Mouse (Mus musculus) right cerebral cortex, postnatal 14 days (tissue): ENCODE measurements at regions not wholly inside any gene's neighbourhood (a gene's known extent, or its start where the extent isn't known, plus 50 kb on each side); places are given as distances from the start of the nearest gene placed in this dataset.
"Not testable (repeated sequence)": the region's sequence is repeated elsewhere in the genome, so short reads cannot be mapped to it uniquely, and the experiment has no call there.

ENCODE experiments used
- DNase-seq: peaks from one replicate; pipeline ENCODE4 v3.0.0; 2022

GRCm38 (mm10) chr16:86318898-86319297, 417.3 kb upstream of the Adamts5 start:
- no peak for DNase-seq

DNA sequence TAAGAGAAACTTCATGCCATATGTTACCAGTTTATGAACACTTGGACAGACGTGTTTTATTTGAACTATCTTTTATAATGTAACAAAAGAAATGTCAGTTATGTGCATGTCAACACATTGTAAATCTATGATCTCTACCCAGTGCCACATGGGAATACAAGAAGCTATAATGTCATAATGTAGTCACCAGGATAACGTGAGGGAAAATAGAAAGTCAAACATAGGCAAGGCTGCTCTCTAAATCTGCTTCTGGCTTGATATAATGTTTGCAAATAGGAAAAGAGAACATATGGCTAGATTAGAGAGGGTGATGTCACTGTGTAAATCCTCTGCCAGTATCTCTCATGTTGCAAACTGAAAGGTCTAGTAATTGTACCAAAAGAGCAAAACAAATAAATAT, 408.1 kb upstream of the Adamts5 start:
- no peak for DNase-seq

DNA sequence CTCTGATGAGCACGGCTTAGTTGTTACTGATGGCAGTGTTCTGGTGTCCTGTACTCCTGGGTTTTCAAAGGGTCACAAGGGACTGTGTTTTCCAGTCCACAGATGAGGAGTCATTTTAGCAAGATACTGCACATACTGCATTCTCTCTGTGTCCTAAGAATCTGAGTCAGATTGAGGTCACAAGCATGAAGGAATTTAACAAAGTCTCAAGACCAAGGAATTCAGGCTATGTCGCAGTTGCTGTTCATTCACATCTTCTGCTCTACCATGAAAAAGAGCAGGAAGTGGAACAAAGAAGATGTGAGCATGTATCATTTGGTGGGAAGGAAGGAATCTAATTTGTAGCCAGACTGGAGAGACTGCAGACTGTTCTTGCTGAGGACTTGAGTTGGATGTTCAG, 402.2 kb upstream of the Adamts5 start:
- no peak for DNase-seq

DNA sequence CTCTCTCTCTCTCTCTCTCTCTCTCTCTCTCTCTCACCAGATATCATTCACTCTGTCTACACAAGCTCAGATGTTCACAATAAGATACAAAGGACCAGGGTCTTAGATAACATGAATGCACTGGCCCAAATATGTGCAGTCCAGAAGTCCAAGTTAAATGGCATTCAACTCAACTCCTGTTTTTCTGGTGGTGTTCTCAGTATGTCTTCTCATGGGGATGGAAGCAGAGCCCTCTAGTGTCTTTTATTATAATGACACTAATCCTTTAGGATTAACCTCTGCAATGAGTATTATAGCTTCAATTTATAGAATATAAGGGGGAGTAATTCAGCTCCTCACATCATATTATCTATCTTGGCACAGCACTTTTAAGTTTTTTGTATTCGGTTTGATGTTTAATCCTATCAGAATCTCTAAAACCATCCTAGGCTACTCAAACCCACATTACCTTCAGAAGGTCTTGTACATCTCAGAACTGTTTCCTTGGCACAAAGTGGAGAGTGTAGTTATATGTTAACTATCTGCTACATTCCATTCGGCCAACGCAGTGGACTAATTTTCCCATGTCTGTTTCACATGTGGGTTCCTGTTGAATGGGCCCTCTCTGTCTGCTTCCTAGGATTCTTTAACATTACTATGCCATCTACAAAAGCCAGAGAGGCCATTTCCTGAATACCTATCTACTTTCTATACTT, 401.0 kb upstream of the Adamts5 start:
- DNase-seq, result no peak

DNA sequence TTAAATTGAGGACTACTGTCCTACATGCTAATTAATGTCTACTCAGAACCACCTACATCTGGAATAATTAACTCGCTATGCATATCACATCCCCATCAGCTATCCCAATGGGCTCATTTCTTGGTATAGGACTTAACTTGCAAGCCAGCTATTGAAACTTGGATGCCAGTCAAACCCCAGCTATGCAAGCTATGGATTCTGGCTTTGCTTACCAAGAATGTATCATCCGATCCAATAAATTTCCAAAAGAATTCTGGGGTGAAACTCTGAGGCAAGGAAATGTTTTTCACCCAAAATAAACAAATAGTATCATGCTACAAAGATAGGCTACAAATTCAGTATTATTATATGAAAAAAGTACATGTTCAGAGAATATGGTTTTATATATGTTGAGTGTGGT, 392.8 kb upstream of the Adamts5 start:
- no peak for DNase-seq

DNA sequence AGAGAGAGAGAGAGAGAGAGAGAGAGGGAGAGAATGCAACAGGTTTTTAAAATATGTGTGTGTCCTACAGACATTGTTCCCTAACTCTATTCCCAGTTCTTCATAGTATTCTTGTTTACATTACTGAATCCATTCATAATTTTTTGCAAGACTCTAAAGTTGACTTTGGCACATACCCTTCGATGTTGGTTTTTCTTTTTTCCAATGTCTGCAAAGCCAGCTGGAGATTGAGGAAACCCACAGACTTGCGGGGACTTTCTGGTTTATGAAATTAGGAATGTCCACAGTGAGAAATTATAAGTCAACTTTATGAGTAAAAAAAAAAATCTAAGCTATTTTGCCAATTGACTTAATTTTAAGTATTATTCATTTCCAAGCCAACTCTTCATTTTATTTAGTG, 379.7 kb upstream of the Adamts5 start:
- no peak for DNase-seq

- DNase-seq, result no peak
Observed at GRCm38 (mm10) chr16:86277031-86277430, 375.4 kb upstream of the Adamts5 start.

GRCm38 (mm10) chr16:86261612-86262011, 360.0 kb upstream of the Adamts5 start:
- DNase-seq, result no peak

DNA sequence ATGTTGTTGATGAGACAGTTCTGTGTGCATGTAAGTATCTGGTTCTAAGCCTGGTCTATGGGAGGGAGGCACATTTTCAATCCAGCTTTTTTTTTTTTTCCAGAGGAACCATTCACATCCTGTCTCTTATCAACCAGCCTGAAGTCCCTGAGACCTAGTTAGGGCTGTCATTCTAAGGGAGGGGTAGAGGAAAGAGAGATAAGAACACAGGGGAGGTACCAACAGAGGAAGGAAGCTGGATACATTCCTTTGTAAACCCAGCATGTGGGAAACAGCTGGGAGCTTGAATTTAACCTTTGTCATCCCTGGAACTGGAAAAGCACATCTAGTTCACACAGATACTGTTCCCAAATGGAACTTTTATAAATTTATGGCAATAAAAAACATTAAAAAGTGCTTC, 351.0 kb upstream of the Adamts5 start:
- no peak for DNase-seq

GRCm38 (mm10) chr16:86250021-86250420, 348.4 kb upstream of the Adamts5 start:
- no peak for DNase-seq

GRCm38 (mm10) chr16:86244191-86244590, 342.6 kb upstream of the Adamts5 start:
- no peak for DNase-seq

DNA sequence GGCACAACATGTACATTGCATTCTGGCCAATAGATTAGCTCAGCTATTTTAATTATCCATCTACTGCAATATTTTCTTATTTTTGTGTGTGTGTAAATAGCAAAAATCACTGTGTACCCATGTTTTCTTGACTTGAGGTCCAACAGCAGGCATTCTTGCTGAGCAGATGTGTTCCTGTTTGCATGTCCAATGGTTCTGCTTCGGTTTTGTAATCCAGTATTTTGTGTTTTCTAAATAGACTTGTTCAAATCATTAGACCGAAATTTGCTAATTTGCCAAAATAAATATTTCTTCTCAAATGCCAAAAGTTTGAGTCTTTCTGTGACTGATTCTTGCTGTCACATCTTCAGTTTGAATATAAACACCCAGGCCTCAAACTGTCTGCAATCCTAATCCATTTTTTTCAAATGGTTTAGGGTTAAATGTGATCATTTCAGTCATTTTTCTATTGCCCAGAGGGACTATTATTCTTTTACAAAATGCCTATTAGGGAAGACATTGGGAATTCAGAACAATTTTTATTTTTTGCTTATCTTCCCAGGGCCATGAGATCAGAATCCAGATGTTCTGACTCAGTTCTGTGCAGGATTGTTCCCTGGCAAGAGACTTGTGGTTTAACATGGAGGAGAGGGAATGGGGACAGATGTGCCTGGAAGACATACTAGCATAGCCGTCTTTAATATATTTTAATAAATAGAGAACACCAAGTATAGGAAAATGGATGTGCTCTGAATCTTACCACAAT, 341.3 kb upstream of the Adamts5 start:
- no peak for DNase-seq

GRCm38 (mm10) chr16:86222997-86223396, 321.4 kb upstream of the Adamts5 start:
- DNase-seq, result no peak

- DNase-seq, result no peak
Observed at GRCm38 (mm10) chr16:86210547-86210946, 308.9 kb upstream of the Adamts5 start.

- no peak for DNase-seq
Observed at GRCm38 (mm10) chr16:86209319-86209718, 307.7 kb upstream of the Adamts5 start.

- DNase-seq, result no peak
Observed at GRCm38 (mm10) chr16:86189874-86190273, 288.2 kb upstream of the Adamts5 start.

GRCm38 (mm10) chr16:86188966-86189365, 287.3 kb upstream of the Adamts5 start:
- DNase-seq, result no peak

GRCm38 (mm10) chr16:86187609-86188008, 286.0 kb upstream of the Adamts5 start:
- DNase-seq, result not testable (repeated sequence)

- no peak for DNase-seq
Observed at GRCm38 (mm10) chr16:86159021-86159815, 257.6 kb upstream of the Adamts5 start.

DNA sequence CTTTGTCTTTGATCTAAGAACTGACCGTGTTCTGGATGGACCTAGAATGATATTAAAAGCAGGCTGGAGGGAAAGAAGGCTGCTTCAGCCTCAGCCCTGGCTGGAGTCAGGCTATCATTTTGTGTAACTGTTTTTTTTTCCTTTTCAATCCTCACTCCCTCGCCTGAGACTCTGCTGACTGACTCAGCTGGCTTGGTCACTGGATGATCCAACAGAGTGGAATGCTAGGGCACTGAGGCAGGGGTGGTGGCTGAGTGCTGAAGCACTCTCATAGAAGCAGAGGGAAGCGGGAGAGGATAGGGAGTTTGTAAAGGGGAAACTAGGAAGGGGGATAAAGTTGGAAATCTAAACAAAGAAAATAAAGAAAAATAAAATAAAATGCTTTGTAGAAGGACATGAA, 236.5 kb upstream of the Adamts5 start:
- DNase-seq, result no peak

- no peak for DNase-seq
Observed at GRCm38 (mm10) chr16:86136169-86136568, 234.5 kb upstream of the Adamts5 start.

DNA sequence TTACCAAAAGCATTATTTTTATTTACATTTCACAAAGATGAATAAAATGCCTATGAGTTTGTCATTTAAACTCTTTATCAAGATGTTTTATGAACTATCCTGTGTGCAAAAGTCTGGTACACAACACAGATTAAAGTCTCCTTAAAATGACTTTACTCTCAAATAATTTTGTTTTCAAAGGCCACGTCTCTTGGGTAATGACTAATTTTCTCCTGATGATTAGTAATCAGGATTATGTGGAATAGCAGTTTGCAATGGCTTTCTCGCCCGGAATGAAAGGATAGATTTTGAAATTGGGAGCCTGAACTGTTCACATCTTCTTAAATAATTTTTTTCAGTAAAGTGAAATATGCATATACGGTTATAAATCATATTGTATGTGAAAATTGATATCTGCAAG, 225.8 kb upstream of the Adamts5 start:
- no peak for DNase-seq

DNA sequence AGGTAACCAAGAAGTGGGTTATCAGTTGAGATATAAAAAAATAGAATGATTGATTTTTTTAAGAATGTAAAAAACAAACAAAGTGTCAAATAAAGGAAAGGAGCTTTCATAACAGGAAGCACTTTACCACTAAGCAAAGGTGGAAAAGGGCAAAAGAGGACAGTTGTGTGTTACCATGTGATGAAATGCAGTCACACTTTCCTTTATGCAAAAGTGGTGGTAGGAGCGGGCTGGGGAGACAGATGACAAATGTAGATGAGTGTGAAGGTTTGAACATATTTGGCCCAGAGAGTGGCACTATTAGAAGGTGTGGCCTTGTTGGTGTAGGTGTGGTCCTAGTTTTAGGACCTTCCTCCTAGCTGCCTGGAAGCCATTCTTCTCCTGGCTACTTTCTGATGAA, 222.6 kb upstream of the Adamts5 start:
- no peak for DNase-seq

GRCm38 (mm10) chr16:86122936-86123335, 221.3 kb upstream of the Adamts5 start:
- DNase-seq, result no peak
